Mouse (Mus musculus) adrenal gland, postnatal 25 days (tissue): ENCODE results near the gene Cyp4x1. TPM values are rescaled to one million over a fixed set of nuclear protein-coding genes. Genes with fewer than 3 reads are reported as not detected.
"Not testable (repeated sequence)": the region's sequence is repeated elsewhere in the genome, so short reads cannot be mapped to it uniquely, and the experiment has no call there.

Experiments used
- DNase-seq: peaks from one replicate; pipeline ENCODE4 v3.0.0; 2021; ENCODE audit warnings: mixed read lengths
- long read RNA-seq: library from polyadenylated mRNA; stranded (forward); transcript quantifications from one replicate; pipeline ENCODE4 v2.0.0, GENCODE M21; 2021
- total RNA-seq: library from RNA; stranded (reverse); gene quantifications from 2 replicates; pipeline ENCODE4 v1.2.3, GENCODE M21; 2021

Gene Cyp4x1
- not detected in 2 replicates for total RNA-seq
- long read RNA-seq, result 0 reads

GRCm38 (mm10) chr4:115133621-115134295 lies at the start of gene Cyp4x1:
Gene Cyp4x1, minus strand, starts transcription at chr4:115134281.
- no peak for DNase-seq

DNA sequence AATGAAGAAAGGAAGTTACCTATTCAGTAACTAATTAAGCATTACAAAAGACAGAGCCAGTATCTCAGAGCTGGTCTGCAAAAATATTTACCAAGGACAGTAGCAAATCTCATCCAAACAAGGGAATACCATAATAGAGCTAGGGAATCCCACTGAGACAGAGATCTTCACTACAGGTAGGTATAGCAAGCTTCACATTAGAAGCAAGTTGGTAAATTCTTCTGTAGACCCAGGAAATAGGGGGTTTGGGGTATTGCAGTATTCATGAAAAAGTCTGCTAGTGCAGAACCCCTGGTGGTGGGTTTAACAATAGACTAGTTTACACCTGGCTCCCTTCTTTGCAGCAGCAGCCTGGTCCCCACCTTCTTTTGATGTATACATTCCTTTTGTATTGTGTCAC lies 42.1 kb upstream of the Cyp4x1 start:
- DNase-seq, result not testable (repeated sequence)

DNA sequence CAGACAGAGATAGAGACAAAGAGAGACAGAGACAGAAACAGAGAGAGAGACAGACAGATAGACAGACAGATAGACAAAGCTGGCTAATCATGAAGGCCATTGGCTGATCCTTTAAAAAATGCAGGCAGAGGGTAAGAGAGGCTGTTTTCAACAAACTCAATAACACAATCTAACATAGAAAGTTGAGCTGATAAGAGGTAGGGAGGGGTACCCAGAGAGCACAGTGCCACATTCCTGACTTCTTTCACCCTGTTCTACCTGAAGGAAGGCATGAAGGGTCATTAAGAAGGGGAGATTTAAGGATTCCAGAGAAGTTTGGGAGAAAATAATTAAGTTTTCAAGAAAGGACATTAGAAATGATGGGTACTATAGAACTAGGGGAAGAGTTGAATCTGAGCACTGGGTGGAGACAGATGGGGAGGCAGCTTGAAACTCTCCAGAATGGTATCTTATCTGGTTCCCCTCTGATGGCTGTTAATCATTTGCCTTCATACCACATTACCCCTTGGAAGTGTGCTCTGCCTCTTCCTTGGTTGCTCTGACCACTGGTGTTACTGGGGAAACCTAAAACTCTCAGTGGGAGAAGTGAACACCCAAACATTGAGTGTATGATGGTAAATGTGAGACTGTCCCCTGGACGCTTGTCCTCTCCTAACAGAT lies 40.7 kb upstream of the Cyp4x1 start:
- DNase-seq, result no peak

DNA sequence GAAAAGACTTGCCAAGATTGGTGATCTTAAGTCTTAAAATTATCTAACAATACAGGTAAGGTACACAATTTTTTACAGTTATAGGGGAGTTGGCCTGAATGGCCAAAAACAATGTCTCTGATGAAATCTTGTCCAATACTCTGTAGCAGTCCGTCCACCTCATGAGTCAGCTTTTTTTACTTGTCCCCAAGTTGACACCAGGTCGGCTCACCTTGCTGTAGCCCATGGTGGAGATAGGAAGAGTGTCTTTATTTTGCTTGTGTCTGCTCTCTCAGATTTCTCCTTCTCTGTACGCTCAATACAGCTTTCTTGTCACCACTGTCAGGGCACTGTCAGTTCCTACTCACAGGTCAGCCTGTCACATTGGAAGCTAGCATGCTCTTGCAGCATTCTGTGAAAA lies 24.9 kb upstream of the Cyp4x1 start:
- not testable (repeated sequence) for DNase-seq

GRCm38 (mm10) chr4:115154723-115155122 lies 20.6 kb upstream of the Cyp4x1 start:
- no peak for DNase-seq

DNA sequence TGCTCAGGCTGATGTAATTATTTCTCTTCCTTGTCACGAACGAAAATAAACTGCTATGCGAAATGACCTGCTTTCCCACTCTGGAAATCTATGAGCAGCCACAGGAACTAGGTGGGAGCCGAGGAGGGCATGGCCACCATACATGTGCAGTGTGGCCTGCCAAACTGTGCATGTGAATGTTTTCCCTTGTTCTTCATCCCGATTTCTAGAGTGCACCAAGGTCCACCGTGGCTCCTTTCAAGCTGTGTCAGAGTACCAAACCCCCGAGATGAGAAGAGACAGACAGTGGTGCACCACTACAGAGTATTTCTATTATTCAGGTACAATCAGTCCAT lies 182 bp upstream of the Cyp4x1 start:
- no peak for DNase-seq

DNA sequence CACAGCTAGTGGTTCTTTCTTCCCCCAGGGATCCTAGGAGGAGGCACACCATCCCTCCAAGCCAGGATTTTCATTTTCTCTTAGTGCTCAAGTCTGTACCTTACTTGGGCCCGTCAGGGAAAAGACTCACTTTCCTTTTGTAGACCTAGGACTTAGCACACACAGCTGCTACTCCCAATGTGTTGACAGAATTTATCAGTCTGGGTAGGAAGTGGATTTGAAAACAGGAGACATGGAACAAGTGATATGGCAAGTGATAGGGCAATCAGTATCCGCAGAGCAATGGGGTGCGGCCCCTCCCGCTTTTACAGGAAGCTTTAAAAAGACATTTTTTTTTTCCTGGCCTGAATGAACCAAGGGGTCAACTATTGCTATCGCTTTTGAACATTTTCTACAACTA lies 996 bp downstream of the Cyp4x1 start:
- DNase-seq, result no peak

DNA sequence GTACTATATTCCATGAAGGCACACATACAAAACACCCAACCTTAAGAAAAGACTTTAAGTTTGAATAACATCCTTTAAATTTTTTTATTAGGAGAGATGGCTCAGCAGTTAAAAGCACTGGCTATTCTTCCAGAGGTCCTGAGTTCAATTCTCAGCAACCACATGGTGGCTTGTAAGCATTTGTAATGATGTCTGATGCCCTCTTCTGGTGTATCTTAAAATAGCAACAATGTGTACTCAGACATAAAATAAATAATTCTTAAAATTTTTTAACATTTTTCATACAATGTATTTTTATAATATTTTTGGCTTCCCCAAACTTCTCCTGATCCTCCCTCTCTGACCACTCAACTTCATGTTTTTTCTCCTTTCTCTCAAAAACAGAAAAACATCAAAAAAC lies 9.4 kb downstream of the Cyp4x1 start:
- no peak for DNase-seq

- DNase-seq, result no peak
Observed at GRCm38 (mm10) chr4:115123507-115123906, 10.6 kb downstream of the Cyp4x1 start.

GRCm38 (mm10) chr4:115121608-115122007 lies 12.5 kb downstream of the Cyp4x1 start:
- DNase-seq, result no peak

- DNase-seq, result no peak
Observed at GRCm38 (mm10) chr4:115121162-115121561, 12.9 kb downstream of the Cyp4x1 start.

- no peak for DNase-seq
Observed at GRCm38 (mm10) chr4:115119642-115120041, 14.4 kb downstream of the Cyp4x1 start.

GRCm38 (mm10) chr4:115113266-115113665 lies 20.8 kb downstream of the Cyp4x1 start:
- no peak for DNase-seq

DNA sequence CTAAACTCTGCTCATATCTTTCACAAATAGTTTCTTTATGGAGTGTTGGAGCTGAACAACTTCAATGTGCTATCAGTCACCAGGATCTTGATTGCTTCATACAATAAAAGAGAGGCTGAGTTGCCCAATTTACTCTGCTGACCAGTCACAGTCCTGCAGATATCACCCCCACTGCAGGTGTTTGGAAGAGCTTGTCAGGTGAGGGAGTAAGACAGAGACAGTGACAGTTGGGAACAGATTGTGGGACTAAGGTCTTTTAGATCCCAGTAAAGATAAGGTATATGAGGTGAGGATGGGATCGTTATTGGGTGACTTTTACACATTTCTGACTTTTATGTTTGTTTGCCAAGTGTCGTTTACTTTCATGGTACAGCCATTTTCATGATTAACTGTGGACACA lies 22.9 kb downstream of the Cyp4x1 start:
- DNase-seq, result no peak

- no peak for DNase-seq
Observed at GRCm38 (mm10) chr4:115103510-115103909, 30.6 kb downstream of the Cyp4x1 start.

DNA sequence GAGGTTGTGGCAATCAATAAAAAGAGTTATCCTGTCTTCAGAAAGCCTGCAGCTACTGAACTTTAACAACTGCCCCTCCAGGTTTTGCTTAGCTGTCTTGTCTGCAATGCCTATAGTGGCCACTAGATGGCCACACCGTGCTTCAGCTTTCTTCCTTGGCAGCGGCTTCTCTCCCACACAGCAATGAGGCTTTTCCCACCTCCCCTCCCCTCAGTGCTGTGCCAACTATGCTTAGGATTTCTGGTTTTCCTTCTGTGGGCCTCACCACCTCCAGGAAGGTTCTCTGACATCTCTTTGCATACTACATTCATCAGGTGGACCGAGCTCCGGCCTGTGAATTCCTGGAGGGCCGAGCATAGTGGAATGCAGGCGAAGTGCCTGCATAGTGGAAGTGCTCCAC lies 32.4 kb downstream of the Cyp4x1 start:
- DNase-seq, result peak; percentile 27

DNA sequence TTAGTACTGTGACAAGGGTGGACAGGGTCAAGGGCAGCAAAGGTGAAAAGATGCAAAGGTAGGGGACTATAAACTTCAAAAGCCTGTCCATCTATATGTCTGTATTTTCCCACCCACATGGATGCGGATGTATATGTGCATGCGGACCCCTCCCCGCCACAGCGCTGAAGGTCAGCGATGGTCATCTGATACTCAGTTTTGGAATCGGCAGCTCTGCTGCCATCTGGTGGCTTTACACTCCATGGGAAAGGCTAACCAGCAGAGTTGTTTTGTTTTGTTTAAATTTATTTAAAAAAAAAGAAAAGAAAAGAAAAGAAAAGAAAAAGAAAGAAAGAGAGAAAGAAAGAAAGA lies 37.0 kb downstream of the Cyp4x1 start:
- no peak for DNase-seq

DNA sequence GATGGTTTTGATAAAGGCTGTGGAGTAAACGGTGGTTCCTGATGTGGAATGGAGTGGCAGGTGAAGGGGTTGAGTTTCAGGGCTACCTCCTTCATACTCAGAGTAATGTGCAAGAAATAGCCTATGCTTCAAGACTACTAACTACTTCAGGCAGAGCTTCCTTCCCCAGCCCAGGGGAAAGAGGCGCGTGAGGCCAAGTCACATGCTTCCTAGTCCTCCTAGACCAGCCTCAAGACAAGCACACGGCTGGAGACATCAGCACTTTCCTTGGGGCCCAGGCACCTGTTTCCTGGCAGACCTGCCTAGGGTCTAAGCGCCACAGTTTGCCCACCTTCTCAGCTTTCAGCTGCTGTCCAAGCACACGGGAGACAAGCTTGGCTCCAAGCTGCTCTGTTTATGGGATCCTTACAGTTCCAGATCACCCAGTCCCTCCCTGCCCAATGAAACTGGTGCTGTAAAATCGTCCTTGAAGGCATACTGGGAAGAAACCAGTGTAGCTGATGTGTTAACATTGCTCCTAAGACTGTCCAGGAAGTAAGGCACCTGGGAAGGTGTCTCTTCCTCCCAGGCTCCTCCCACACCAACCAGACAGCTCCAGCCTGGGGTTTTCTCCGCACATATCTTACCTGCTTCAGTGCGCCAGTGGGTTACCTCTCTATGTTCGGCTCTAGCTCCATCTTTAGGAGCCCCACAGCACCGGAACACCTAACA lies 37.5 kb downstream of the Cyp4x1 start:
- no peak for DNase-seq

DNA sequence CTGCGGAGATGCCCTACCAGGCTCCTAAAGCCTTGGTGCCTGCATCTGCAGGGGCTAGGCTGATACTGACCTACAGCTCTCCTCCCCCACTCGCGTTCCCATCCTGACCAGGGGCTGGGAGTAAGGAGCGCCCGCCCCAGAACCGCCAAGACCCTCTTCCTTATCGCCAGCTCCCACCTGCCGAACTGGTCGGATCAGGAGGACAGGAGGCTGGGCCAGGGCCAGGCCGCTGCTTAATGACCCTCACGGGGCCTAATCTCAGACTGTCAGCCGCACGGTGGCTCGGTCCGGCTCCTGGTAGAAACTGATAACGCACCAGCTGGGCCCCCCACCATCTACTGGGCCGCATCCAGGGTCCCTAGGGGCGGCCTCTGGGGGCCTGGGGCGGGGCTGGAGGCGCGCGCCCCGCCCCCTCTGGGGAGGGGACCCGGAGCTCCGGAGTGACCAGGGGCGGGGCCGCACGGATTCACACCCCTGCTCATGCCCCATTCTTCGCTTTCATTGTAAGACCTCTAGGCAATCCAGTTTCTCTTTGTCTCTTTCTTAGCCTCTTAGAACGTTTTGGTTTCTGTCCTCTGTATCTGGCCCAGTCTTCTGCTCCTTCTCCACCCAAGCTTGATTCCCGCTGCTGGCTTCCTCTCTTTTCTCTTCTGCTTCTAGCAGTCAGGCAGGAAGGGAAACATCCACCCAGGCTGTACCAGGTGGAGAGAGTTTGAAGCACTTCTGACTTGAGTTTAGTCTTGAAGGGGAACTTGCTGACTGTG lies 38.2 kb downstream of the Cyp4x1 start:
- DNase-seq, result peak; percentile 39

GRCm38 (mm10) chr4:115094056-115094455 lies 40.0 kb downstream of the Cyp4x1 start:
- no peak for DNase-seq

GRCm38 (mm10) chr4:115093331-115093864 lies 40.7 kb downstream of the Cyp4x1 start:
- DNase-seq, result no peak

- DNase-seq, result no peak
Observed at GRCm38 (mm10) chr4:115091806-115092205, 42.3 kb downstream of the Cyp4x1 start.

- no peak for DNase-seq
Observed at GRCm38 (mm10) chr4:115090592-115090991, 43.5 kb downstream of the Cyp4x1 start.
